Mouse (Mus musculus) left cerebral cortex, adult 18-20 months (tissue): ENCODE measurements around the gene Olfr697. TPM values are rescaled to one million over a fixed set of nuclear protein-coding genes. Genes with fewer than 3 reads are reported as not detected.
"Not testable (repeated sequence)": the region's sequence is repeated elsewhere in the genome, so short reads cannot be mapped to it uniquely, and the experiment has no call there.

Experiments
- DNase-seq, 2 experiments: peaks; one replicate each; pipeline ENCODE4 v3.0.0; 2021 to 2022; ENCODE audit warnings: low spot score in 2 of 2, mixed read lengths in 1 of 2
- long read RNA-seq, 2 experiments: library from polyadenylated mRNA; stranded (forward); transcript quantifications; one replicate each; pipeline ENCODE4 v2.0.0; 2021
- total RNA-seq, 2 experiments: library from RNA; stranded (reverse); gene quantifications; 2 replicates each; pipeline ENCODE4 v1.2.3; 2021

Gene Olfr697
- total RNA-seq: not detected
- long read RNA-seq, experiment 1: 0 reads
- long read RNA-seq, experiment 2: 0 reads

DNA sequence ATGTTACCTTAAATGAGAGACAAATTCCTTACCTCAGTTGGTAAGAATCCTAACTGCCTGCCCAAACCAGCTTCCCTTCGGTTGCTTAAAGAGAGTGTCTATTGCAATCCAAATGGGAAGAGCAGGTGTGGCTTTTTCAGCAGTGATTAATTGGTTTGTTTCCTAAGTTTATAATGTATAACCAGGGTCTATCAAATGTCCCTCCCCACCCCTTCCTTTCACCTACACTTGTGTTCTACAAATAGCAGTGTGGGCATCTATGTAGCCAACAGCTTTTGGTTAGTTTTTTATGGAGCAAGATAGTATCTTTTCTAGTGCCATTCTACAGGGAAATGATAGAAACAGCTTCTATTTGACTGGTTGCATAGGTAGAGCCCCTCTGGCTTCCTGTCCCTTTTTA, at the start of gene Olfr697:
Gene Olfr697, minus strand, starts transcription at position 101 of the 400 bp plus-strand sequence.
- no peak for DNase-seq

DNA sequence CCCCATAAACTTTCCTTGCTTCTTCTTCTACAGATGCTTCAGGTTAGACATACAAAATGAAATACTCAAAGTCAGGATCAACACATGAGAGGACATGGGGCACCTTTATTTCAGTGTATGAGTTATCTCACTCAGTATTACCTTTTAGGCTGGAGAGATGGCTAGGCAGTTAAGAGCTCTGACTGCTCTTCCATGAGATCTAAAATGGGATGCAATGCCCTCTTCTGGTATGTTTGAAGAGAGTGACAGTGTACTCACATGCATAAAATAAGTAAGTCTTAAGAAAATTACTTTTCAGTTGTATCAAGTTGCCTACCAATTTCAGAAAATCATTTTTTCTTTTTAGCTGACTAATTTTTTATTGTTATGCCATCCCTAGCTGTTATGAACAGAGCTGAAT, 46.1 kb upstream of the Olfr697 start:
- DNase-seq: no peak

GRCm38 (mm10) chr7:106761008-106761407, 18.8 kb upstream of the Olfr697 start:
- DNase-seq: not testable (repeated sequence)

- no peak for DNase-seq
These were observed 16.6 kb upstream of the Olfr697 start for GRCm38 (mm10) chr7:106758800-106759199.

DNA sequence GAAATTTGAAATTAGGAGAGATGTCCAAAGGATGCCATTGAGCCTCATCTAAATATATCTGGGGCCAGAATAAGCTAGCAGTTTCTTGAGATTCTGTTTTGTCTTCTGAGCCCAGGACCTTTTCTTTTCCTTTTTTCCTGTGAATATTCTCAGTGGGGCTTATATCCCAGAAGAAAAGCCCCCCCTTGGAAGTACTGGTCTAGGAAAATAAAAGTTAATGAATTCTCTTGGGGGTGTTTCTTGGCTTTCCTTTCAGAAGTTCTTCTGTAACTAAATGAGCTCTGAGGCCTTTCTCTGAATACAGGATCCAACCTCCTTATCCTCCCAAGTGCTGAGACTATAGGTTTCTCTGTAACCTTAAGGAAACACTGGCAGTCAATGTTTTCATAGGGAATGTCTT, 13.1 kb upstream of the Olfr697 start, which contains the start of gene Olfr698:
Gene Olfr698, minus strand, starts transcription at position 101 of the 400 bp plus-strand sequence.
- DNase-seq: no peak

DNA sequence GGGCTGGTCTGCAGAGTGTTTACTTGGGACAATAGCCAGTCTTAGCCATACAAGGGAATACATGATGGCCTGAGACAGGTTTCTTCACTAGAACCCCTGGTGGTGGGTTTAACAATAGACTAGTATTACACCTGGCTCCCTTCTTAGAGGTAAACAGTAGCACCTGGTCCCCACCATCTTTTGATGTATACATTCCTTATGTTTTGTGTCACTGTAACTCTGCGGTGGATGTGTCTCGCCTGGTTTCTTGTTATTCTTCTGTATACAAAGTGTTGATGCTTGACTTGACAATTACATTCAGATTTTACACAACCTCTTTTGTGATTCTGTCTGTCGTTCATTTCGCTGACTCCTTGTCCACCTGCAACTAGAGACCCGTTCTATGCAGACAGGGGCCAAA, 3.6 kb upstream of the Olfr697 start:
- DNase-seq: no peak

DNA sequence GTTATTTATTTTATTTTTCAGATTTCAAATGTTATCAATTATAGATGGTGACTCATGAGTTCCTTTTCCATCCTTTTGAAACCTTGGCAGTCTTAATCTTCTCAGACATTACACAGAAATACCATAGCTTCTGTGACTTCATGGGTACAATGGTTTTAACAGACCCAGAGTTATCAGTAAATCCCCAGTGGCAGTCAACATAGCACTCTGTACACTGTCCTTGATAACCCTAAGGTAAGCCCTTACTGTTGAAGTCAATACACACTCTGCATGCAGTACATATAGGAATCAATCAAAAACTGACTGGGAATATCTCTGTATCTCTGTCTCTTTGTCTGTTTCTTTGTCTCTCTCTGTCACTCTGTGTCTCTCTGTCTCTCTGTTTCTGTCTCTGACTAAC, 5.2 kb downstream of the Olfr697 start:
- DNase-seq: no peak

DNA sequence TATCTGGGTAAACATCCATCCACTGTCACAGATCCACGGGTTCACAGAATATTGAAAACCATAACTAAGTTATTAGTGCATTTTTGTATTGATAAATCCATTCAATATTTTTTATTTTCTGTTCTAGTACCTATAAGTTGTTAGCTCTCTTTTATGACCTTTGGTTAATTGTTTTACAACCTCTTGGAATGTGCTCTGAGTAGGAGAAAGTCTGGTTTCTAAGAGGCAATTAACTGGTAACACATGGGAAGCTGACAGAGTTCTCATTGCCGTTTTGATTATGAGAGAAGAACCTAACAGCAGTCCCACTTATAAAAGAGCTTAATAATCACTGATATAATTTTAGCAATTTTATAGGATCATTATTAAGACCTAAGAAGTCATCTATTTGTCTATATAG, 8.5 kb downstream of the Olfr697 start:
- no peak for DNase-seq

- not testable (repeated sequence) for DNase-seq
These were observed 16.6 kb downstream of the Olfr697 start for GRCm38 (mm10) chr7:106725654-106726053.

DNA sequence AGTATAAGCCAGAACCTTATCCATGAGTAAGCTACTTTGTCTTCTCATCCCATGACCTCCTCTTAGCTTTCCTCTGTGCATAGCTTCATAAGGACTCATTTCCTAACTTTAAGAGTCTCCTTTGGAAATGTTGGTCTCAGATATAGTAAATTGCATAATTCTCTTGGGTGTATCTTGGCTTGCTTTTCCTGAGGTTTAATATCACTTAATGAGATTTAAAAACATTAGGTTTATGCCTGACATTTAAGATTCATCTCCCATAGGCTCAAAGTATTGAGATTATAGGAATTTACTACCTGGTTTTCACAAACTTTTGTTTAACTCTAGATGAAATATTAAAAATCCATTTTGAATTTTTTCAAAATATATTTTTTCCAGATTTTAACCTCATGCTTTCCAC, 25.9 kb downstream of the Olfr697 start, which contains the start of gene Olfr695:
Gene Olfr695, minus strand, starts transcription at position 101 of the 400 bp plus-strand sequence.
- no peak for DNase-seq

DNA sequence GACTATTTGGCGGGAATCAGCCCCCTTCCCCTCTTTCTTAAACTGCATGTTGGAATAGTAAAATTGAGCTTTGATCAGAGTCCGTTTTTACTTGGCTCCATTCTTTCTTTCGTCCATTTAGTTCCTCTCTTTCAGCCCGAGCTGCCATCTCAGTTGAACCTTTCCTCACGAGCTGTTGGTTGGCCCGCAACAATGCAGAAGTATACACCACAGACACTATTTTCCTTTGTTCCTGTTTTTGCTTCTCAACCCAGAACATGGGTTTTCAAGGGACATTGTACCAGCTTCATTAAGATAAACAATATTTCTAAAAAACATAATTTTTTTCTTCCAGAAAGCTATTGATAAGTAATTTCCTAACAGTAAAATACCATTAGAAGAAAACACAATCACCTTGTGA, 30.8 kb downstream of the Olfr697 start:
- DNase-seq: no peak

- DNase-seq: not testable (repeated sequence)
These were observed 34.5 kb downstream of the Olfr697 start for GRCm38 (mm10) chr7:106707705-106708104.

DNA sequence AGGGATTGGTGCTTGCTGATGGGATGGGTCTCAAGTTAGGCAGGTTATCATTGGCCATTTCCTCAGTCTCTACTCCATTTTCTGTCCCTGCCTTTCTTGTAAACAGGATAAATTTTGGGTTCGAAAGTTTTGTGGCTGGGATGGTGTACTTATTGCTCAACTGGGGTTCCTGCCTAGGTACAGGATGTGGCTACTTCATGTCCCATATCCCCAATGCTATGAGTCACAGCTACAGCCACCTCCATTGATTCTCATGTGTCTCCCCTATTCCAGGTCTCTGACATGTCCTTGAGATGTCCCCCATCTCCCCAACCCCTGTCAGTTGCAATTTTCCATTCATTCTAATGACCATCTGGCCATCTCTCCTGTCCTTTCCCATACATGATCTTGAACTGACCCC, 45.4 kb downstream of the Olfr697 start:
- DNase-seq: no peak

DNA sequence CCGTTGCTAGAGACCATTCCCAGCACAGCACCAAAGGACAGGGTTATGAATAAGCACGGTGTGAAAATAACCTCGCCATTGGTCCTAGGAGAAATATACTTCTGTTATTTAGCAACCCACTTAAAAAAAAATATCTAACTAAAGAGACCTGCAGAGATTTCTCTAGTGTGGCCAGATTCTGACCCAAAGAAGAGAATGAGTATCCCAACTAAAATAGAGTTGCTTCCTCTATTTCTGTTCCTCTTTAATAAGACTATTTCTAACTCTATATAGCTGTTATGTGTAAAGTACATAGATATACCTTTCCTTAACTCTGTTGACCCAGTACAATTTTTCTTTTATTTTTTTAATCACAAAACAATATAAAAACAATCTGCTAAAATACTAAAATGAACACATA, 49.3 kb downstream of the Olfr697 start:
- DNase-seq: no peak

DNA sequence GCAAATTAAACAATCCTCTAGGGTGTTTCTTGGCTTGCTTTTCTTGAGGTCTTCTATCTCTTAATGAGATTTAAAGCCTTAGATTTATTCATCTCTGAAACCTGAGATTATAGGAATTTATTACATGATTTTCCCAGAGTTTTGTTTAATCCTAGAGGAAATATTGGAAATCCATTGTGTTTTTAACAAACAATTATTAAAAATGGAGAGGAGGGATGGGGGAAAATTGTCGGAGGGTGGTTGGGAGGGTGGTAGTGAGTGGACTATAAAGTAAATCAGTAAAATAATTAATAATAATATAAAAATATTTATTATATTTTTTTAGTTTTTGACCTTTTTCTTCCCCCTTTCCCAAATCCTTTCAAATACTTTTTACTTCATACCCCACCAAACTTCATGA, 50.5 kb downstream of the Olfr697 start, which contains the start of gene Olfr694:
Gene Olfr694, minus strand, starts transcription at position 101 of the 400 bp plus-strand sequence.
- DNase-seq: no peak

Other genes with a start within 250 kb of the Olfr697 start
- gene Olfr693, start 61.9 kb downstream of the Olfr697 start, total RNA-seq: not detected
- not detected for gene Olfr694, start 50.6 kb downstream of the Olfr697 start, total RNA-seq
- gene Olfr695, start 26.0 kb downstream of the Olfr697 start, total RNA-seq: not detected
- gene Olfr698, start 13.0 kb upstream of the Olfr697 start, total RNA-seq: not detected
- gene Olfr699, start 50.8 kb upstream of the Olfr697 start, total RNA-seq: not detected
- gene Olfr700, start 66.4 kb upstream of the Olfr697 start, total RNA-seq: not detected
- not detected for gene Olfr701, start 71.7 kb upstream of the Olfr697 start, total RNA-seq
- gene Olfr702, start 91.5 kb upstream of the Olfr697 start, total RNA-seq: not detected
- not detected for gene Olfr703, start 100.9 kb upstream of the Olfr697 start, total RNA-seq
- not detected for gene Olfr704, start 120.7 kb upstream of the Olfr697 start, total RNA-seq
- not detected for gene Olfr705, start 134.4 kb upstream of the Olfr697 start, total RNA-seq
- not detected for gene Olfr706, start 145.7 kb upstream of the Olfr697 start, total RNA-seq
- gene Olfr707, start 158.8 kb upstream of the Olfr697 start, total RNA-seq: not detected
- not detected for gene Olfr1532-ps1, start 165.6 kb upstream of the Olfr697 start, total RNA-seq
- gene Olfr709-ps1, start 189.8 kb upstream of the Olfr697 start, total RNA-seq: under 1 TPM in 1 of 2 experiments, not detected in 1; 0.07 TPM
- gene Olfr710, start 205.9 kb upstream of the Olfr697 start, total RNA-seq: not detected
- gene Olfr6, start 221.5 kb upstream of the Olfr697 start, total RNA-seq: not detected
- gene Olfr711, start 233.0 kb upstream of the Olfr697 start, total RNA-seq: not detected